Mouse (Mus musculus) urinary bladder, postnatal 14 days (tissue): ENCODE measurements around the gene Creld2.
A peak's percentile ranks its signal among the peaks of the same experiment; 100 is the strongest.

Source experiments
- DNase-seq: peaks from one replicate; pipeline ENCODE4 v3.0.0; 2021; ENCODE audit warnings: low spot score

Creld2 gene

GRCm38 (mm10) chr15:88868024-88868742 lies 48.7 kb downstream of the Creld2 start:
- no peak for DNase-seq

- no peak for DNase-seq
Observed at GRCm38 (mm10) chr15:88870418-88871185, 51.2 kb downstream of the Creld2 start.

- no peak for DNase-seq
Observed at GRCm38 (mm10) chr15:88874061-88874460, 54.6 kb downstream of the Creld2 start.

GRCm38 (mm10) chr15:88874477-88874876 lies 55.0 kb downstream of the Creld2 start:
- DNase-seq: no peak

- DNase-seq: peak; percentile 28
Observed at GRCm38 (mm10) chr15:88875625-88876081, 56.2 kb downstream of the Creld2 start.
